Mouse (Mus musculus): ENCODE results near the gene Atg2a.

Gene Atg2a

GRCm38 (mm10) chr19:6241274-6242107, at the start of gene Atg2a:
Gene Atg2a, plus strand, starts transcription at chr19:6241668.
- peak; percentile 99 for DNase-seq (ENCODE audit: inconsistent age in 2 of 2, low spot score in 1 of 2)

GRCm38 (mm10) chr19:6204265-6204664, 37.2 kb upstream of the Atg2a start:
- peak in 1 of 2 experiments; percentile 43 for DNase-seq (ENCODE audit: inconsistent age in 2 of 2, low spot score in 1 of 2)

GRCm38 (mm10) chr19:6206716-6207115, 34.8 kb upstream of the Atg2a start:
- DNase-seq (ENCODE audit: inconsistent age in 2 of 2, low spot score in 1 of 2), result no peak

- DNase-seq (ENCODE audit: inconsistent age in 2 of 2, low spot score in 1 of 2), result peak; percentile 76 to 86
These were observed 25.3 kb upstream of the Atg2a start for GRCm38 (mm10) chr19:6216046-6216705.

- DNase-seq (ENCODE audit: inconsistent age in 2 of 2, low spot score in 1 of 2), result no peak
These were observed 22.9 kb upstream of the Atg2a start for GRCm38 (mm10) chr19:6218606-6219005.

- DNase-seq (ENCODE audit: inconsistent age in 2 of 2, low spot score in 1 of 2), result peak; percentile 51 to 61
These were observed 15.3 kb upstream of the Atg2a start, which contains the start of gene Gpha2 for GRCm38 (mm10) chr19:6226135-6226534. Gene Gpha2, plus strand, starts transcription at chr19:6226380.

GRCm38 (mm10) chr19:6226763-6227162, 14.7 kb upstream of the Atg2a start:
- DNase-seq (ENCODE audit: inconsistent age in 2 of 2, low spot score in 1 of 2), result peak; percentile 77 to 88

GRCm38 (mm10) chr19:6227864-6228263, 13.6 kb upstream of the Atg2a start:
- peak in 1 of 2 experiments; percentile 58 for DNase-seq (ENCODE audit: inconsistent age in 2 of 2, low spot score in 1 of 2)

GRCm38 (mm10) chr19:6230411-6230810, 11.1 kb upstream of the Atg2a start:
- DNase-seq (ENCODE audit: inconsistent age in 2 of 2, low spot score in 1 of 2), result peak; percentile 90 to 94

- peak; percentile 73 to 81 for DNase-seq (ENCODE audit: inconsistent age in 2 of 2, low spot score in 1 of 2)
These were observed 10.4 kb upstream of the Atg2a start for GRCm38 (mm10) chr19:6231036-6231435.

- no peak for DNase-seq (ENCODE audit: inconsistent age in 2 of 2, low spot score in 1 of 2)
These were observed 7.8 kb upstream of the Atg2a start for GRCm38 (mm10) chr19:6233647-6234046.

- DNase-seq (ENCODE audit: inconsistent age in 2 of 2, low spot score in 1 of 2), result peak; percentile 81 to 88
These were observed 7.0 kb upstream of the Atg2a start for GRCm38 (mm10) chr19:6234337-6235083.

- DNase-seq (ENCODE audit: inconsistent age in 2 of 2, low spot score in 1 of 2), result peak; percentile 97 to 99
These were observed 6.1 kb upstream of the Atg2a start, which contains the start of gene Ppp2r5b for GRCm38 (mm10) chr19:6235084-6236052. Gene Ppp2r5b, minus strand, starts transcription at chr19:6235872.

GRCm38 (mm10) chr19:6236053-6236441, 5.4 kb upstream of the Atg2a start:
- peak; percentile 93 to 97 for DNase-seq (ENCODE audit: inconsistent age in 2 of 2, low spot score in 1 of 2)

GRCm38 (mm10) chr19:6236842-6237241, 4.6 kb upstream of the Atg2a start:
- DNase-seq (ENCODE audit: inconsistent age in 2 of 2, low spot score in 1 of 2), result peak in 1 of 2 experiments; percentile 60

GRCm38 (mm10) chr19:6238740-6239139, 2.7 kb upstream of the Atg2a start:
- DNase-seq (ENCODE audit: inconsistent age in 2 of 2, low spot score in 1 of 2), result no peak

- no peak for DNase-seq (ENCODE audit: inconsistent age in 2 of 2, low spot score in 1 of 2)
These were observed 1.3 kb upstream of the Atg2a start for GRCm38 (mm10) chr19:6240136-6240535.

GRCm38 (mm10) chr19:6240725-6241124, 743 bp upstream of the Atg2a start:
- no peak for DNase-seq (ENCODE audit: inconsistent age in 2 of 2, low spot score in 1 of 2)

- DNase-seq (ENCODE audit: inconsistent age in 2 of 2, low spot score in 1 of 2), result peak; percentile 71 to 83
These were observed 813 bp downstream of the Atg2a start for GRCm38 (mm10) chr19:6242281-6242680.

- no peak for DNase-seq (ENCODE audit: inconsistent age in 2 of 2, low spot score in 1 of 2)
These were observed 1.8 kb downstream of the Atg2a start for GRCm38 (mm10) chr19:6243226-6243625.

Measured in adrenal gland, adult (tissue).